15 mouse cellular contexts compared by ENCODE assay signal in genomic region chr6:28783082-28783647, GRCm38 (mm10). TPM values are rescaled to one million over a fixed set of nuclear protein-coding genes. Genes with fewer than 3 reads are reported as not detected.
DNase-seq lines count a peak whose midpoint lies in the region; ATAC-seq and TF ChIP-seq lines count a peak whose summit lies in the region.
"Had no signal": no experiment of that assay in that cellular context is flagged by ENCODE, and none has a peak within 500 bp of the region (broad histone marks: within the 10 kb centered on the region; RNA-seq: fewer than 3 reads in every experiment).

No protein-coding gene starts in this region.

- no peak for ATAC-seq in forebrain, postnatal 0 days
- ATAC-seq in liver, embryonic 11.5 days (replicated peaks; ENCODE audit: low FRiP score), result no peak
- ATAC-seq in hindbrain, embryonic 12.5 days (ENCODE audit: low FRiP score), result peak; percentile 83
- ATAC-seq in neural tube, embryonic 13.5 days (ENCODE audit: low read depth), result 0 out of 2 replicates have a peak, but pooled peaks have one; percentile 53

- no peaks in the 10 kb centered on the region for H3K36me3 ChIP-seq in forebrain, embryonic 10.5 days (replicated peaks)
- no peaks in the 10 kb centered on the region for H3K36me3 ChIP-seq in forebrain, postnatal 0 days (ENCODE audit: insufficient read depth)
- no peaks in the 10 kb centered on the region; the same call in 1 of the 2 replicates for H3K36me3 ChIP-seq in liver, embryonic 11.5 days (ENCODE audit: control insufficient read depth, insufficient read depth, low read length)
- H3K36me3 ChIP-seq in hindbrain, embryonic 12.5 days, result no peaks in the 10 kb centered on the region
- no peaks in the 10 kb centered on the region for H3K36me3 ChIP-seq in neural tube, embryonic 13.5 days

- TF ChIP-seq CTCF in forebrain, postnatal 0 days (IDR thresholded peaks at IDR 0.05; ENCODE audit: low read depth), result no peak

- WGBS in forebrain, embryonic 10.5 days, result 59% methylated on average over 4 of the region's 4 CpGs
- WGBS in forebrain, postnatal 0 days, result 44% methylated on average over 4 of the region's 4 CpGs
- WGBS in liver, embryonic 11.5 days, result 81% methylated on average over 4 of the region's 4 CpGs
- 52% methylated on average over 4 of the region's 4 CpGs for WGBS in hindbrain, embryonic 12.5 days
- WGBS in neural tube, embryonic 13.5 days, result 51% methylated on average over 4 of the region's 4 CpGs

- H3K4me2 ChIP-seq in forebrain, postnatal 0 days (ENCODE audit: low read depth), result no peak overlapping the region
- H3K4me2 ChIP-seq in liver, embryonic 11.5 days, result no peak overlapping the region
- no peak overlapping the region for H3K4me2 ChIP-seq in hindbrain, embryonic 12.5 days (replicated peaks)
- no peak overlapping the region for H3K4me2 ChIP-seq in neural tube, embryonic 13.5 days

- H3K9ac ChIP-seq in forebrain, postnatal 0 days, result no peak overlapping the region
- no peak overlapping the region for H3K9ac ChIP-seq in liver, embryonic 11.5 days (ENCODE audit: low read depth, low read length)
- H3K9ac ChIP-seq in hindbrain, embryonic 12.5 days, result no peak overlapping the region
- H3K9ac ChIP-seq in neural tube, embryonic 13.5 days, result peak overlapping the region; percentile 22; the same call in 1 of the 2 replicates
- H3K9ac ChIP-seq: liver, embryonic 14.5 days had no signal

- no peak for DNase-seq in forebrain, embryonic 10.5 days (ENCODE audit: extremely low spot score, low spot score)
- no peak for DNase-seq in forebrain, postnatal 0 days
- no peak for DNase-seq in liver, embryonic 11.5 days (ENCODE audit: low spot score)
- DNase-seq in liver, result no peak
- DNase-seq in adrenal gland, postnatal 4 days (ENCODE audit: low spot score in 2 of 2), result no peak
- no peak for DNase-seq in urinary bladder, adult 18-20 months (ENCODE audit: low spot score in 2 of 2)
- DNase-seq: cerebellum, postnatal 10 days; gastrocnemius, adult 2 months; heart, postnatal 36 days; kidney, adult 18-20 months had no signal

- peaks cover 46% of the 10 kb centered on the region for H3K4me1 ChIP-seq in forebrain, embryonic 10.5 days
- H3K4me1 ChIP-seq in forebrain, postnatal 0 days (ENCODE audit: insufficient read depth), result no peaks in the 10 kb centered on the region; the same call in 1 of the 2 replicates
- peaks cover 11% of the 10 kb centered on the region for H3K4me1 ChIP-seq in liver, embryonic 11.5 days (replicated peaks; ENCODE audit: control insufficient read depth, insufficient read depth, low read length)
- H3K4me1 ChIP-seq in hindbrain, embryonic 12.5 days, result peaks cover 28% of the 10 kb centered on the region
- H3K4me1 ChIP-seq in neural tube, embryonic 13.5 days (replicated peaks), result peaks cover 32% of the 10 kb centered on the region

- no peaks in the 10 kb centered on the region for H3K9me3 ChIP-seq in forebrain, embryonic 10.5 days
- H3K9me3 ChIP-seq in forebrain, postnatal 0 days (ENCODE audit: low read length), result no peaks in the 10 kb centered on the region
- no peaks in the 10 kb centered on the region for H3K9me3 ChIP-seq in liver, embryonic 11.5 days (ENCODE audit: control insufficient read depth, low read length)
- H3K9me3 ChIP-seq in hindbrain, embryonic 12.5 days (replicated peaks), result no peaks in the 10 kb centered on the region
- H3K9me3 ChIP-seq in neural tube, embryonic 13.5 days, result no peaks in the 10 kb centered on the region

- no peaks in the 10 kb centered on the region for H3K27me3 ChIP-seq in forebrain, embryonic 10.5 days (ENCODE audit: poor library complexity, severe bottlenecking)
- no peaks in the 10 kb centered on the region for H3K27me3 ChIP-seq in forebrain, postnatal 0 days (ENCODE audit: insufficient read depth, low read length)
- H3K27me3 ChIP-seq in liver, embryonic 11.5 days (replicated peaks; ENCODE audit: control insufficient read depth, insufficient read depth, low read length), result no peaks in the 10 kb centered on the region
- no peaks in the 10 kb centered on the region for H3K27me3 ChIP-seq in hindbrain, embryonic 12.5 days
- no peaks in the 10 kb centered on the region for H3K27me3 ChIP-seq in neural tube, embryonic 13.5 days

- no peak overlapping the region for H3K4me3 ChIP-seq in forebrain, embryonic 10.5 days
- H3K4me3 ChIP-seq in forebrain, postnatal 0 days (ENCODE audit: low read depth, low read length), result no peak overlapping the region
- H3K4me3 ChIP-seq in liver, embryonic 11.5 days (ENCODE audit: low read depth, low read length), result no peak overlapping the region
- no peak overlapping the region for H3K4me3 ChIP-seq in hindbrain, embryonic 12.5 days
- no peak overlapping the region for H3K4me3 ChIP-seq in neural tube, embryonic 13.5 days
- H3K4me3 ChIP-seq: gastrocnemius, adult 2 months had no signal

- H3K27ac ChIP-seq in forebrain, embryonic 10.5 days, result peak overlapping the region; percentile 77
- H3K27ac ChIP-seq in forebrain, postnatal 0 days (ENCODE audit: low read depth, low read length), result no peak overlapping the region
- H3K27ac ChIP-seq in liver, embryonic 11.5 days (ENCODE audit: low read depth, low read length), result 0 out of 2 replicates have a peak overlapping the region, but pooled peaks have one; percentile 0
- peak overlapping the region; percentile 55 for H3K27ac ChIP-seq in hindbrain, embryonic 12.5 days
- 0 out of 2 replicates have a peak overlapping the region, but pooled peaks have one; percentile 13 for H3K27ac ChIP-seq in neural tube, embryonic 13.5 days (replicated peaks)
- H3K27ac ChIP-seq: gastrocnemius, adult 2 months; liver, embryonic 14.5 days; macrophage; stomach, postnatal 0 days had no signal

RNA-seq across cellular contexts. Expression of gene Lrrc4, which starts 48.4 kb away (rescaled TPM):
- 1.8 and 2.0 TPM in 2 replicates for polyA plus RNA-seq in forebrain, embryonic 10.5 days (2016; fragmentation: Nextera tagmentation; extraction: Ambion mirVana)
- 32.9 and 37.1 TPM in 2 replicates for total RNA-seq in forebrain, postnatal 0 days (2014; rRNA removed)
- 4.0 and 5.4 TPM in 2 replicates for polyA plus RNA-seq in forebrain, postnatal 0 days (2015; fragmentation: Nextera tagmentation; extraction: Ambion mirVana)
- polyA plus RNA-seq in liver, embryonic 11.5 days (2014; fragmentation: Nextera tagmentation; extraction: Ambion mirVana), result 0.56 and 0.62 TPM in 2 replicates
- polyA plus RNA-seq in hindbrain, embryonic 12.5 days (2016; fragmentation: Nextera tagmentation; extraction: Ambion mirVana), result 3.6 and 4.6 TPM in 2 replicates
- 5.9 and 6.0 TPM in 2 replicates for polyA plus RNA-seq in neural tube, embryonic 13.5 days (2015; fragmentation: Nextera tagmentation; extraction: Ambion mirVana)
- total RNA-seq in adrenal gland, postnatal 4 days (2021), result 1 to 10 TPM; 6.4 to 7.0 TPM

Comparison
In these comparisons a context has a peak if more than half of its experiments do, and no peak if none do; other contexts are left out.
1. ATAC-seq: peak in hindbrain, embryonic 12.5 days (single experiment) and neural tube, embryonic 13.5 days (single experiment); none in forebrain, postnatal 0 days (single experiment) and liver, embryonic 11.5 days (single experiment).